Mouse (Mus musculus) kidney, adult 2 months (tissue): Measurements from ENCODE around the gene Cacnb2. TPM values are rescaled to one million over a fixed set of nuclear protein-coding genes. Genes with fewer than 3 reads are reported as not detected.

Experiments used
- DNase-seq: peaks from one replicate; pipeline ENCODE4 v3.0.0; 2021
- H3K27ac ChIP-seq: fragments of 200-500 bp; 2 replicates; pipeline ENCODE4 v1.5.1; 2012; ENCODE audit warnings: low read depth, low read length, control low read depth, inconsistent platforms; ENCODE audit not compliant: insufficient read depth
- H3K27me3 ChIP-seq: fragments of 200-500 bp; replicated peaks from 2 replicates; pipeline ENCODE4 v1.6.1; 2012; ENCODE audit warnings: mild to moderate bottlenecking, moderate library complexity, low read length, inconsistent platforms; ENCODE audit not compliant: control insufficient read depth, insufficient read depth
- H3K36me3 ChIP-seq: fragments of 200-500 bp; 2 replicates; pipeline ENCODE4 v1.6.1; 2012; ENCODE audit warnings: mild to moderate bottlenecking, moderate library complexity, low read length, inconsistent platforms; ENCODE audit not compliant: control insufficient read depth, insufficient read depth
- H3K4me1 ChIP-seq: fragments of 200-500 bp; 2 replicates; pipeline ENCODE4 v1.6.1; 2011; ENCODE audit warnings: low read length; ENCODE audit not compliant: control insufficient read depth, insufficient read depth
- H3K4me3 ChIP-seq: fragments of 200-500 bp; 2 replicates; pipeline ENCODE4 v1.5.1; 2011; ENCODE audit warnings: mild to moderate bottlenecking, low read depth, low read length, control low read depth; ENCODE audit not compliant: insufficient read depth
- CTCF ChIP-seq: fragments of 200-500 bp; conservative IDR thresholded peaks from 2 replicates; pipeline ENCODE4 v1.5.1; 2011; ENCODE audit warnings: low read depth, mild to moderate bottlenecking, control low read depth, low read length, moderate library complexity, mixed read lengths; ENCODE audit not compliant: insufficient read depth, insufficient read length
- POLR2A ChIP-seq: fragments of 200-500 bp; IDR thresholded peaks from one replicate; pipeline ENCODE4 v1.6.1; 2011; ENCODE audit warnings: low read depth, low read length, control low read depth
- WGBS: fragments of 180-500 bp; shearing (Covaris S2); methylation state at CpG from one replicate; pipeline ENCODE4 v1.1.7; 2018; 5-methylcytosine and 5-hydroxymethylcytosine counted together
- polyA plus RNA-seq: library from polyadenylated mRNA; depleted of rRNA; stranded (reverse); fragments of >200 nt; gene quantifications from 2 replicates; pipeline ENCODE4 v1.2.3, GENCODE M21; 2012

Cacnb2 gene
- polyA plus RNA-seq, 1 experiment: 1.6 TPM

DNA sequence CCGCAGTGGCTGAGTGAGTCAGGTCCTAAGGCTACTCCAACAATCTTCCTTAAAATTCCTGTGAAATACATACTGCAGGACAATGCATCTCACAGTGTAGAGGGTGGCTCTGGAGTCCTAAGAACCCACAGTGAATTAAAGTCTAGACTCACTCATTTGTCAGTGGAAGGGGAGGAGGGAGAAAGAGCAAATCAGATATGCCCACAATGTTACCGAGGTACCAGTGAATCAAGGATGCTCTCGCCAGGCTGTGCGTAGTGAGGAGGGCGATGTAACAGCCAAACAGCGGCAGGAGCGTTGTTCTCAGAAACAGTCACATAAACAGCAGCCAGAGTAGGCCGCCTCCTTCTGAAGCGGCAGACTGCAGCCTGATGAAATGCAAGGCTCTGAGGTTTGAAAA, 136.0 kb downstream of the Cacnb2 start:
- DNase-seq: no peak
- 66% methylated on average over 9 of the region's 9 CpGs for WGBS
- Histone ChIP-seq H3K4me3 (no peak overlapping the region), H3K27ac (no peak overlapping the region), H3K27me3 (no peaks in the 10 kb centered on the region), H3K36me3 (no peaks in the 10 kb centered on the region), H3K4me1 (no peaks in the 10 kb centered on the region)
- TF ChIP-seq CTCF (no peak), POLR2A (no peak)

DNA sequence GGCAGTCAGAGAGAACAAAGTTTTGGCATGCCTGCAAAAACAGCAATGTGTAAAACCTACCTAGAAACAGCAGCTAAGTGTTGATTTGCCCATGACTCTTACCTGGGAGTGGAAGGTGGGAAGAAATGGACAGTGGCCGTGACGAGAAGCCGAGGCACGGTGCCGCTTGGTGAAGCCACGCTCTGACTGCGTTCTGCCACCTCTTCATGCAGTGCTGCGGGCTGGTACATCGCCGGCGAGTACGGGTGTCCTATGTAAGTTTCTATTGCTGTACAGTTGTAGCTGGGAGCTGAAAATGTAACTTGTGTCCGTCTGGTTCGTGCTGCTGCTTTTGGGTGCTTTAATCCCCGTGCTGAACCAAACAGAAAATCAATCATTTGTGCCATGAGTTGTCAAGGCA, 136.6 kb downstream of the Cacnb2 start:
- no peaks in the 10 kb centered on the region for H3K36me3 ChIP-seq
- H3K4me1 ChIP-seq: no peaks in the 10 kb centered on the region
- no peak for TF ChIP-seq POLR2A
- TF ChIP-seq CTCF: no peak
- no peak overlapping the region for H3K4me3 ChIP-seq
- DNase-seq: no peak
- WGBS: 68% methylated on average over 15 of the region's 15 CpGs
- no peaks in the 10 kb centered on the region for H3K27me3 ChIP-seq
- H3K27ac ChIP-seq: no peak overlapping the region

DNA sequence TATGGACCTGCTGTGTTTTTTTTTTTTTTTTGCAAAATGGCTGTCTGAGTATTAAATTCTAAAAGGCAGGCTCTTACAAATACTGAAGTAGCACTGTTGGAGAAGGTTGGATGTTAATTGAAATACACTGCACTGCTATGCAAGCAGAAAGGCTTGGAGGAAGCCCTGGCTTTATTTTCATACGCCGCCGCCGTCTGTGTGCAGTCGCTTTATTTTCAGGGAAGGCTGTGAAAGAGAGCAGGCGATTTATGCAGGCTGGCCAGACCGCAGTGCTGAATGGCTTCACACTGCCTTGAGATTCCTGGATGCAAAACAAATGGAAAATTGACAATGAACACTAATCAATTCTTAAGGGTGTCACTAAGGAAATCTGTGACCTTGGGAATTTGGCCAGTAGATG, 137.5 kb downstream of the Cacnb2 start:
- 63% methylated on average over 7 of the region's 7 CpGs for WGBS
- Histone ChIP-seq H3K4me3 (no peak overlapping the region), H3K27ac (no peak overlapping the region), H3K36me3 (no peaks in the 10 kb centered on the region), H3K4me1 (no peaks in the 10 kb centered on the region), H3K27me3 (no peaks in the 10 kb centered on the region)
- TF ChIP-seq CTCF: no peak
- no peak for TF ChIP-seq POLR2A
- DNase-seq: no peak

DNA sequence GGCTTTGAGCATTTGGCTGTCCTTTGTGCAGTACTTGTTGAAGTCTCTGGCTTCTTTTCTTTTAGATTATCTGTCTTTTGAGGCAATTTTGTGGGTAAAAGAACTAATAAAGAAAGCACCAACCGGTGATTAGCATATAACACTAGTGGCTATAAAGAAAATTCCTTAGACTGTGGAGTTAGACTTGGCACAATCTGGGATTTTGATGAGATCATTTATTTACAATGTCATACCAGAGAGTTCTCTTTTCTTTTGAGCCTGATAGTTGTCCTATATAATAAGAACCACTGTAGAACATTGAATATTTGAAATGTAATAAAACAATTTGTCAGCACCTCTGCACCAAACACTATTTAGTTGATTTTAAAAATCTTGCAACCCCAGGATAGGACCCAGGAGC, 141.9 kb downstream of the Cacnb2 start:
- Histone ChIP-seq H3K27ac (no peak overlapping the region), H3K27me3 (no peaks in the 10 kb centered on the region), H3K4me3 (no peak overlapping the region), H3K36me3 (no peaks in the 10 kb centered on the region), H3K4me1 (no peaks in the 10 kb centered on the region)
- no peak for DNase-seq
- WGBS: 84% methylated on average over 1 of the region's 1 CpGs
- TF ChIP-seq POLR2A (no peak), CTCF (no peak)

DNA sequence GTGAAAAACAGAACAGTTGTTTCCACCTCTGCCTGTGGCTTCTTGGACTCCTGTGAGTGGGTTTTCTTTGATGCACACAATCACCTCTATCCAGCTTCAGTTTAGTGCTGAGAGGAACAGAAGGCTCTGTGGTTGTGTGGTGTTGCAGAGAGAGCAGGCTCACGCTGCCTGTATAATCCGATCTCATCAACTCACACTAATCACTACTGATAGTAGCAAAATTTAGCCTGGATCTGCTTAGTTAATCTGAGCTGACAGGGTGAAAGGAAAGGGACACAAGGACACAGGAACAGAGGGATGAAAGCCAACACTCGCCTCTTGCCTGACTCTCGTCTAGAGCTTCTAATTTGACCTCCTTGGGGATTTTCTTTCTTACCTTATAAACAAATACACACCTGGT, 160.0 kb downstream of the Cacnb2 start:
- no peak for DNase-seq
- TF ChIP-seq CTCF: no peak
- no peak for TF ChIP-seq POLR2A
- Histone ChIP-seq H3K4me1 (no peaks in the 10 kb centered on the region), H3K36me3 (no peaks in the 10 kb centered on the region), H3K4me3 (no peak overlapping the region), H3K27ac (no peak overlapping the region), H3K27me3 (no peaks in the 10 kb centered on the region)
- 67% methylated on average over 4 of the region's 4 CpGs for WGBS

DNA sequence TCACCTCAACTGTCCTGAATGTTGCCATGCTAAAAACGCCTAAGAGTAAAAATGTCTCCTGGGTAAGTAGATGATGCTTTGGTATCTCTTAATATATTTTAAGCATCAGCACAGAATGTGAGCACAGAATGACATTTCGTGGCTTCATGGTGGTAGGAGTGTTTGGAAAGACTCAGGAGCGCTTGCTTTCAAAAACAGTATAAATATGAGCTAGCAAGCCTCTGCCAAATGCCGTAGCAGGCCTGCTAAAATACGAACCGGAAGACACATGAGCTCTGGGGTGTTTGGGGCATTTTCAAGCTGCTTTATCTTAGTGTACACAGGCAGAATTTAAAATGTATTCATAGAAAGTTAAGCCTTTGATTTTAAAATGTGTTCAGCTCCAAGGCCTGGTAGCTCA, 161.0 kb downstream of the Cacnb2 start:
- Histone ChIP-seq H3K27ac (no peak overlapping the region), H3K4me1 (no peaks in the 10 kb centered on the region), H3K4me3 (no peak overlapping the region), H3K27me3 (no peaks in the 10 kb centered on the region), H3K36me3 (no peaks in the 10 kb centered on the region)
- DNase-seq: no peak
- TF ChIP-seq CTCF (no peak), POLR2A (no peak)
- 72% methylated on average over 6 of the region's 6 CpGs for WGBS

DNA sequence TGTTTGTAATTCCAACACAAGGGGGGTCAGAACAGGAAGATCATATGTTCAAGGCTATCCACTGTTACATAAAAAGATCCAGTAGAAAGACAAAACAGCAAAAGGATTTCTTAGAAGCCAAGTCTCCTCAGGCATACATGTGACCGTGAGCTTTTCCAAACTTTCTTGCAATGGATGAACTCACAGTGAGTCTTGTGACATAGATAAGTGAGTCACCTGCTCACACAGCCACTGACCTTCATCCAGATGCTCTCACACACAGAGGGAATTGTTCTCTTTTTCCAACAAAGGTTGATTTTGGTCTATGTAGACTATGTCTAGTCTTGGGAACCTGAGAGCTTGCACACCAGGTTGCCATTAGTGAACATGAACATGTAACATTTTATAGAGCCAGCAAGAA, 166.6 kb downstream of the Cacnb2 start:
- TF ChIP-seq CTCF (no peak), POLR2A (no peak)
- Histone ChIP-seq H3K27ac (no peak overlapping the region), H3K36me3 (no peaks in the 10 kb centered on the region), H3K27me3 (no peaks in the 10 kb centered on the region), H3K4me1 (no peaks in the 10 kb centered on the region), H3K4me3 (no peak overlapping the region)
- no peak for DNase-seq
- WGBS: 89% methylated on average over 1 of the region's 1 CpGs

DNA sequence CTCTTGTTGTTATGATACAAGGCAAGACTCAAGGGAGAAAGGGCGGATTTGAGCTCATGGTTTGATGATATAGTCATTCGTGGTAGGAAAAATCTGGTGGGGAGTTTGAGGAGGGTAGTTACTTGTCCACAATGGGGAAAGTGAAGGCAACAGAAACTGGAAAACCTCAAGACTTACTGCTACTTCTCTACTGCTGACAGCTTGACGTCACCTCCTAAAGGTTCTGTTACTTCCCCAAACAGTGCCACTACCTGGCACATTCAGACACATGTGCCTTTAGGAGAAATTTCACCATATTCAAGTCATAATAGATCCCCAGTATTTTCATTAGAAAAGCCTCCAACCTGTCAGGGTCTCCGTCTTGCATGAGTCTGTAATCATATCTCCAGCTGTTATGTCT, 167.7 kb downstream of the Cacnb2 start:
- DNase-seq: no peak
- TF ChIP-seq CTCF: no peak
- no peak for TF ChIP-seq POLR2A
- H3K27me3 ChIP-seq: no peaks in the 10 kb centered on the region

More for the DNA sequence above, 167.7 kb downstream of the Cacnb2 start:
- H3K4me3 ChIP-seq: no peak overlapping the region
- H3K36me3 ChIP-seq: no peaks in the 10 kb centered on the region
- WGBS: 81% methylated on average over 4 of the region's 4 CpGs
- no peaks in the 10 kb centered on the region for H3K4me1 ChIP-seq
- H3K27ac ChIP-seq: no peak overlapping the region
